Mouse (Mus musculus): ENCODE data around the gene Sel1l3.

The Sel1l3 gene

GRCm38 (mm10) chr5:53172908-53173307 is 40.8 kb downstream of the Sel1l3 start:
- no peak for DNase-seq (ENCODE audit: low spot score)

- no peak for DNase-seq (ENCODE audit: low spot score)
Observed at GRCm38 (mm10) chr5:53172256-53172636, 41.5 kb downstream of the Sel1l3 start.

- DNase-seq (ENCODE audit: low spot score): no peak
Observed at GRCm38 (mm10) chr5:53171611-53172255, 42.0 kb downstream of the Sel1l3 start.

- no peak for DNase-seq (ENCODE audit: low spot score)
Observed at GRCm38 (mm10) chr5:53167564-53167963, 46.2 kb downstream of the Sel1l3 start.

- DNase-seq (ENCODE audit: low spot score): no peak
Observed at GRCm38 (mm10) chr5:53165672-53166071, 48.1 kb downstream of the Sel1l3 start.

- no peak for DNase-seq (ENCODE audit: low spot score)
Observed at GRCm38 (mm10) chr5:53162436-53162835, 51.3 kb downstream of the Sel1l3 start.

- DNase-seq (ENCODE audit: low spot score): no peak
Observed at GRCm38 (mm10) chr5:53161506-53162186, 52.1 kb downstream of the Sel1l3 start.

- DNase-seq (ENCODE audit: low spot score): no peak
Observed at GRCm38 (mm10) chr5:53160207-53160606, 53.5 kb downstream of the Sel1l3 start.

GRCm38 (mm10) chr5:53159631-53160030 is 54.1 kb downstream of the Sel1l3 start:
- no peak for DNase-seq (ENCODE audit: low spot score)

- no peak for DNase-seq (ENCODE audit: low spot score)
Observed at GRCm38 (mm10) chr5:53159166-53159565, 54.6 kb downstream of the Sel1l3 start.

GRCm38 (mm10) chr5:53155985-53156679 is 57.6 kb downstream of the Sel1l3 start:
- no peak for DNase-seq (ENCODE audit: low spot score)

- DNase-seq (ENCODE audit: low spot score): no peak
Observed at GRCm38 (mm10) chr5:53154501-53154900, 59.2 kb downstream of the Sel1l3 start.

- no peak for DNase-seq (ENCODE audit: low spot score)
Observed at GRCm38 (mm10) chr5:53154078-53154477, 59.6 kb downstream of the Sel1l3 start.

- DNase-seq (ENCODE audit: low spot score): no peak
Observed at GRCm38 (mm10) chr5:53153144-53153543, 60.6 kb downstream of the Sel1l3 start.

GRCm38 (mm10) chr5:53151379-53151960 is 62.3 kb downstream of the Sel1l3 start:
- DNase-seq (ENCODE audit: low spot score): no peak

- no peak for DNase-seq (ENCODE audit: low spot score)
Observed at GRCm38 (mm10) chr5:53148960-53149685, 64.6 kb downstream of the Sel1l3 start.

- DNase-seq (ENCODE audit: low spot score): no peak
Observed at GRCm38 (mm10) chr5:53148160-53148923, 65.4 kb downstream of the Sel1l3 start.

GRCm38 (mm10) chr5:53147418-53147817 is 66.3 kb downstream of the Sel1l3 start:
- no peak for DNase-seq (ENCODE audit: low spot score)

GRCm38 (mm10) chr5:53146684-53147061 is 67.1 kb downstream of the Sel1l3 start:
- DNase-seq (ENCODE audit: low spot score): no peak

- no peak for DNase-seq (ENCODE audit: low spot score)
Observed at GRCm38 (mm10) chr5:53146049-53146683, 67.6 kb downstream of the Sel1l3 start.

GRCm38 (mm10) chr5:53142587-53142986 is 71.1 kb downstream of the Sel1l3 start:
- no peak for DNase-seq (ENCODE audit: low spot score)

All from adipocyte (in vitro differentiated cells).